In the genomic region with DNA sequence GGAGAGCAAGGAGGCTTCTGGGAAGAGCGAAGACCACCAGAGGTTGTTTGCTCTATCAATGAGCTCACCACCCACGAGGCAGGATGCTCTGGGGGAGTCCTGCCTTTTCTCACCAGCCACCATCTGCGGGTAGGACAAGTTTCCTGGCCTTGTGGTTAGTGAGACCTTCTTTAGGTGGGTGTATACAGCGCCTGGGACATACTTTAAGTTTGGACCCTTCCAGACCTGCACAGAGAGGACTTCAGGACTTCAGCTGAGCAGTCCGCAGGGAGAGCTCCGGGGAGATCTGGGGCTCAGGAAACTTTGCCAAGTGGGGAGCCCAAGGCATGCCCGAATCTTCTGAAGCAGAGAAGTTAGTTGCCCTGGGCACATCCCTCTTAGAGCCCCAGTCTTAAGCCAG, we compare ENCODE assay signal across 8 mouse cellular contexts. TPM values are rescaled to one million over a fixed set of nuclear protein-coding genes. Genes with fewer than 3 reads are reported as not detected.
A peak's percentile ranks its signal among the peaks of the same experiment; 100 is the strongest.
DNase-seq lines count a peak whose midpoint lies in the region; ATAC-seq and TF ChIP-seq lines count a peak whose summit lies in the region.

No protein-coding gene starts in this region.

- H3K9ac ChIP-seq in heart, embryonic 13.5 days, result peak overlapping the region; percentile 77
- no peak overlapping the region for H3K9ac ChIP-seq in hindbrain, postnatal 0 days (replicated peaks; ENCODE audit: low read length)
- H3K9ac ChIP-seq in midbrain, embryonic 16.5 days (ENCODE audit: low read depth, low read length), result no peak overlapping the region

- DNase-seq in heart, adult 18-20 months, result no peak
- no peak for DNase-seq in hindbrain, postnatal 0 days (ENCODE audit: low spot score)
- DNase-seq in frontal cortex, postnatal 36 days (ENCODE audit: low spot score in 2 of 2), result no peak

- no peaks in the 10 kb centered on the region for H3K9me3 ChIP-seq in heart, embryonic 13.5 days
- no peaks in the 10 kb centered on the region for H3K9me3 ChIP-seq in E14TG2a.4 (ENCODE audit: low read length)
- no peaks in the 10 kb centered on the region for H3K9me3 ChIP-seq in hindbrain, postnatal 0 days (ENCODE audit: low read length)
- no peaks in the 10 kb centered on the region for H3K9me3 ChIP-seq in midbrain, embryonic 16.5 days (replicated peaks; ENCODE audit: control insufficient read depth, low read length, poor library complexity, severe bottlenecking)

- peaks cover under 1% of the 10 kb centered on the region; the same call in 1 of the 2 replicates for H3K36me3 ChIP-seq in heart, embryonic 13.5 days
- peaks cover 28% of the 10 kb centered on the region for H3K36me3 ChIP-seq in E14TG2a.4 (ENCODE audit: insufficient read depth, low read length)
- no peaks in the 10 kb centered on the region for H3K36me3 ChIP-seq in hindbrain, postnatal 0 days (ENCODE audit: insufficient read depth, low read length)
- H3K36me3 ChIP-seq in midbrain, embryonic 16.5 days (ENCODE audit: control insufficient read depth, insufficient read depth, low read length), result no peaks in the 10 kb centered on the region

- H3K4me2 ChIP-seq in heart, embryonic 13.5 days, result peak overlapping the region; percentile 76
- H3K4me2 ChIP-seq in hindbrain, postnatal 0 days (ENCODE audit: low read depth, low read length), result peak overlapping the region; percentile 61
- H3K4me2 ChIP-seq in midbrain, embryonic 16.5 days (ENCODE audit: low read length), result peak overlapping the region; percentile 90

- H3K4me3 ChIP-seq in heart, embryonic 13.5 days, result peak overlapping the region; percentile 52
- H3K4me3 ChIP-seq in E14TG2a.4 (replicated peaks; ENCODE audit: low read length), result peak overlapping the region; percentile 82
- H3K4me3 ChIP-seq in hindbrain, postnatal 0 days (ENCODE audit: low read length), result peak overlapping the region; percentile 34; the same call in 1 of the 2 replicates
- H3K4me3 ChIP-seq in midbrain, embryonic 16.5 days (ENCODE audit: low read depth, low read length), result peak overlapping the region; percentile 42

- 32% methylated on average over 7 of the region's 7 CpGs for WGBS in heart, embryonic 13.5 days
- 27% methylated on average over 7 of the region's 7 CpGs for WGBS in hindbrain, postnatal 0 days
- 29% methylated on average over 7 of the region's 7 CpGs for WGBS in midbrain, embryonic 16.5 days

- H3K4me1 ChIP-seq in heart, embryonic 13.5 days, result peaks cover 67% of the 10 kb centered on the region
- H3K4me1 ChIP-seq in E14TG2a.4 (replicated peaks; ENCODE audit: low read depth, low read length), result peaks cover 71% of the 10 kb centered on the region
- no peaks in the 10 kb centered on the region for H3K4me1 ChIP-seq in hindbrain, postnatal 0 days (ENCODE audit: insufficient read depth, low read length)
- peaks cover 11% of the 10 kb centered on the region for H3K4me1 ChIP-seq in midbrain, embryonic 16.5 days (ENCODE audit: control insufficient read depth, insufficient read depth, low read length)

- no peak for TF ChIP-seq CTCF in E14TG2a.4 (conservative IDR thresholded peaks at IDR 0.05; ENCODE audit: low read length)
- TF ChIP-seq CTCF in hindbrain, postnatal 0 days (IDR thresholded peaks at IDR 0.05; ENCODE audit: low read depth), result no peak

- H3K27me3 ChIP-seq in heart, embryonic 13.5 days (replicated peaks), result peaks cover 66% of the 10 kb centered on the region
- peaks cover 56% of the 10 kb centered on the region for H3K27me3 ChIP-seq in E14TG2a.4 (ENCODE audit: insufficient read depth, low read length)
- peaks cover 7% of the 10 kb centered on the region for H3K27me3 ChIP-seq in hindbrain, postnatal 0 days (ENCODE audit: insufficient read depth, low read length)
- H3K27me3 ChIP-seq in midbrain, embryonic 16.5 days (ENCODE audit: control insufficient read depth, insufficient read depth, low read depth, low read length), result peaks cover 37% of the 10 kb centered on the region

- H3K27ac ChIP-seq in heart, embryonic 13.5 days (replicated peaks), result no peak overlapping the region
- no peak overlapping the region for H3K27ac ChIP-seq in hindbrain, postnatal 0 days
- H3K27ac ChIP-seq in midbrain, embryonic 16.5 days (ENCODE audit: low read length), result no peak overlapping the region

- no peak for ATAC-seq in heart, embryonic 13.5 days (ENCODE audit: extremely low read depth, insufficient number of reproducible peaks, low FRiP score, low TSS enrichment)
- ATAC-seq in hindbrain, postnatal 0 days, result no peak
- ATAC-seq in midbrain, embryonic 16.5 days, result no peak
- ATAC-seq in erythroid progenitor cell, adult 5-6 weeks (replicated peaks; ENCODE audit: low FRiP score, poor library complexity, severe bottlenecking), result no peak
- ATAC-seq in erythroblast, adult 5-6 weeks (replicated peaks; ENCODE audit: low FRiP score, poor library complexity, severe bottlenecking), result no peak

RNA-seq across cellular contexts. Expression of a gene that starts 0.5 kb away (rescaled TPM):
- polyA plus RNA-seq in heart, embryonic 13.5 days (2015; fragmentation: Nextera tagmentation; extraction: Ambion mirVana), result 2.4 and 3.1 TPM in 2 replicates
- 1 to 10 TPM; 2.2 to 4.4 TPM for total RNA-seq in heart, adult 18-20 months (2021)
- not detected in 2 replicates for total RNA-seq in hindbrain, postnatal 0 days (2014; rRNA removed)
- polyA plus RNA-seq in hindbrain, postnatal 0 days (2015; fragmentation: Nextera tagmentation; extraction: Ambion mirVana), result not detected in 2 replicates
- polyA plus RNA-seq in midbrain, embryonic 16.5 days (2015; fragmentation: Nextera tagmentation; extraction: Ambion mirVana), result not detected in 2 replicates
- total RNA-seq in erythroid progenitor cell, adult 5-6 weeks (2015; ENCODE audit: low replicate concordance), result not detected in 2 replicates
- not detected in 2 replicates for total RNA-seq in erythroid progenitor cell, adult 5-6 weeks (2017; ENCODE audit: low replicate concordance)
- total RNA-seq in erythroblast, adult 5-6 weeks (2015; ENCODE audit: low replicate concordance), result 1.0 TPM in 1 of 2 replicates, not detected in the other
- not detected in 2 replicates for total RNA-seq in erythroblast, adult 5-6 weeks (2017; ENCODE audit: low replicate concordance)

RNA-seq across cellular contexts. Expression of a gene that starts 15.9 kb away (rescaled TPM):
- 33.2 and 42.0 TPM in 2 replicates for polyA plus RNA-seq in heart, embryonic 13.5 days (2015; fragmentation: Nextera tagmentation; extraction: Ambion mirVana)
- total RNA-seq in heart, adult 18-20 months (2021), result 10 to 100 TPM; 42.1 to 51.7 TPM
- total RNA-seq in hindbrain, postnatal 0 days (2014; rRNA removed), result 37.4 and 48.8 TPM in 2 replicates
- 22.6 and 27.0 TPM in 2 replicates for polyA plus RNA-seq in hindbrain, postnatal 0 days (2015; fragmentation: Nextera tagmentation; extraction: Ambion mirVana)
- polyA plus RNA-seq in midbrain, embryonic 16.5 days (2015; fragmentation: Nextera tagmentation; extraction: Ambion mirVana), result 35.0 and 36.4 TPM in 2 replicates
- total RNA-seq in erythroid progenitor cell, adult 5-6 weeks (2015; ENCODE audit: low replicate concordance), result 15.5 and 20.9 TPM in 2 replicates
- 6.8 and 12.5 TPM in 2 replicates for total RNA-seq in erythroid progenitor cell, adult 5-6 weeks (2017; ENCODE audit: low replicate concordance)
- total RNA-seq in erythroblast, adult 5-6 weeks (2015; ENCODE audit: low replicate concordance), result 9.0 and 12.9 TPM in 2 replicates
- total RNA-seq in erythroblast, adult 5-6 weeks (2017; ENCODE audit: low replicate concordance), result 7.9 and 8.1 TPM in 2 replicates

RNA-seq across cellular contexts. Expression of a gene that starts 16.0 kb away (rescaled TPM):
- 23.9 and 29.6 TPM in 2 replicates for polyA plus RNA-seq in heart, embryonic 13.5 days (2015; fragmentation: Nextera tagmentation; extraction: Ambion mirVana)
- total RNA-seq in heart, adult 18-20 months (2021), result 1 to 10 TPM; 5.8 to 8.0 TPM
- total RNA-seq in hindbrain, postnatal 0 days (2014; rRNA removed), result 39.9 and 49.8 TPM in 2 replicates
- polyA plus RNA-seq in hindbrain, postnatal 0 days (2015; fragmentation: Nextera tagmentation; extraction: Ambion mirVana), result 85.4 and 93.6 TPM in 2 replicates
- polyA plus RNA-seq in midbrain, embryonic 16.5 days (2015; fragmentation: Nextera tagmentation; extraction: Ambion mirVana), result 83.6 and 85.1 TPM in 2 replicates
- 7.1 and 9.7 TPM in 2 replicates for total RNA-seq in erythroid progenitor cell, adult 5-6 weeks (2015; ENCODE audit: low replicate concordance)
- 0.23 and 0.51 TPM in 2 replicates for total RNA-seq in erythroid progenitor cell, adult 5-6 weeks (2017; ENCODE audit: low replicate concordance)
- 3.8 and 29.4 TPM in 2 replicates for total RNA-seq in erythroblast, adult 5-6 weeks (2015; ENCODE audit: low replicate concordance)
- total RNA-seq in erythroblast, adult 5-6 weeks (2017; ENCODE audit: low replicate concordance), result 7.5 and 7.8 TPM in 2 replicates

RNA-seq across cellular contexts. Expression of a gene that starts 16.8 kb away (rescaled TPM):
- 19.7 and 21.8 TPM in 2 replicates for polyA plus RNA-seq in heart, embryonic 13.5 days (2015; fragmentation: Nextera tagmentation; extraction: Ambion mirVana)
- total RNA-seq in heart, adult 18-20 months (2021), result 1 to 10 TPM; 3.9 to 5.0 TPM
- total RNA-seq in hindbrain, postnatal 0 days (2014; rRNA removed), result 67.1 and 89.6 TPM in 2 replicates
- polyA plus RNA-seq in hindbrain, postnatal 0 days (2015; fragmentation: Nextera tagmentation; extraction: Ambion mirVana), result 55.2 and 55.5 TPM in 2 replicates
- 72.8 and 84.6 TPM in 2 replicates for polyA plus RNA-seq in midbrain, embryonic 16.5 days (2015; fragmentation: Nextera tagmentation; extraction: Ambion mirVana)
- not detected in 2 replicates for total RNA-seq in erythroid progenitor cell, adult 5-6 weeks (2015; ENCODE audit: low replicate concordance)
- total RNA-seq in erythroid progenitor cell, adult 5-6 weeks (2017; ENCODE audit: low replicate concordance), result 1.8 and 2.1 TPM in 2 replicates
- total RNA-seq in erythroblast, adult 5-6 weeks (2015; ENCODE audit: low replicate concordance), result 0.84 TPM in 1 of 2 replicates, not detected in the other
- total RNA-seq in erythroblast, adult 5-6 weeks (2017; ENCODE audit: low replicate concordance), result 0.84 and 1.3 TPM in 2 replicates

RNA-seq across cellular contexts. Expression of a gene that starts 27.3 kb away (rescaled TPM):
- polyA plus RNA-seq in heart, embryonic 13.5 days (2015; fragmentation: Nextera tagmentation; extraction: Ambion mirVana), result 170 and 202 TPM in 2 replicates
- 10 to 100 TPM; 48.8 to 51.3 TPM for total RNA-seq in heart, adult 18-20 months (2021)
- total RNA-seq in hindbrain, postnatal 0 days (2014; rRNA removed), result 19.6 and 30.6 TPM in 2 replicates
- 44.0 and 46.2 TPM in 2 replicates for polyA plus RNA-seq in hindbrain, postnatal 0 days (2015; fragmentation: Nextera tagmentation; extraction: Ambion mirVana)
- polyA plus RNA-seq in midbrain, embryonic 16.5 days (2015; fragmentation: Nextera tagmentation; extraction: Ambion mirVana), result 27.3 and 29.8 TPM in 2 replicates
- 73.9 and 89.3 TPM in 2 replicates for total RNA-seq in erythroid progenitor cell, adult 5-6 weeks (2015; ENCODE audit: low replicate concordance)
- 35.7 TPM in 2 replicates for total RNA-seq in erythroid progenitor cell, adult 5-6 weeks (2017; ENCODE audit: low replicate concordance)
- total RNA-seq in erythroblast, adult 5-6 weeks (2015; ENCODE audit: low replicate concordance), result 105 and 126 TPM in 2 replicates
- total RNA-seq in erythroblast, adult 5-6 weeks (2017; ENCODE audit: low replicate concordance), result 42.8 and 52.6 TPM in 2 replicates
